Comparison of ENCODE assay signal across 11 mouse cellular contexts in the genomic region with DNA sequence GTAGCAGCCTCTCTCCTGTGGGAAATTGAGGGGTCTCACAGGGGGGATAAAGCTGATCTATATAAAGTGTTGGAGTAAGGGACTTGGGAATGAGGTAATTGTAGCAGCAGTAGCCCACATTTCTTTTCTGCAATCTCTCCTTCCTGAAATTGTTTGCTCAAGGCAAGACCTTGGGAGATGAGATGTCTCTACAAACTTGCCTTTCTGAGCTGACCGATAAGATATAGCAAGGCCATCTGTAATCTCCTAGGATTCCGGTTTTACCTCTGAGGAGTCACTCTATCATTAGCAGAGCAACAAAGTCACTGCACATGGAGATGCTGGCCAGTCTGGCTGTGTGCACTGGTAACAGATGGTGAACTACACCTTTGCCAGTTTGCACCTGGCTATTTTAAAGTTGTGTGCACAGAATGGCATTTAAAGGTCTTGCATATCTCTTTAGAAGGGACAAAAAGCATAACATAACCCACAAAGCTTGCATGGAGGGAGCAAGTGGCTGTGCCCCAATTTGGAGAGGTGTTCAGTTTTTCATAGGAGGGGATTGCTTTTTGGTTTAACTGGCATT.
DNase-seq lines count a peak whose midpoint lies in the region; ATAC-seq and TF ChIP-seq lines count a peak whose summit lies in the region.
"Had no signal": no experiment of that assay in that cellular context is flagged by ENCODE, and none has a peak within 500 bp of the region (broad histone marks: within the 10 kb centered on the region; RNA-seq: fewer than 3 reads in every experiment).

No protein-coding gene starts in this region.

- DNase-seq in kidney, postnatal 14 days, result no peak
- peak; percentile 49 to 71 for DNase-seq in cerebellum, adult 2 months
- DNase-seq in forebrain, embryonic 14.5 days (ENCODE audit: low spot score), result no peak
- no peak for DNase-seq in urinary bladder, postnatal 36 days (ENCODE audit: low spot score in 2 of 2)
- no peak for DNase-seq in gastrocnemius, adult 18-20 months (ENCODE audit: low spot score)
- DNase-seq in left cerebral cortex, postnatal 4 days, result no peak
- DNase-seq: embryo, embryonic 11 days; lung, adult 2 months had no signal

- H3K4me3 ChIP-seq in kidney, embryonic 16.5 days (ENCODE audit: low read length), result no peak overlapping the region
- no peak overlapping the region for H3K4me3 ChIP-seq in cerebellum, adult 2 months (replicated peaks; ENCODE audit: insufficient read depth, low read depth, low read length)
- H3K4me3 ChIP-seq in forebrain, embryonic 14.5 days (ENCODE audit: low read depth, low read length), result no peak overlapping the region
- no peak overlapping the region for H3K4me3 ChIP-seq in midbrain, embryonic 16.5 days (ENCODE audit: low read depth, low read length)

- H3K9ac ChIP-seq in kidney, embryonic 16.5 days (replicated peaks; ENCODE audit: low read length), result no peak overlapping the region
- H3K9ac ChIP-seq in forebrain, embryonic 14.5 days (ENCODE audit: low read length), result no peak overlapping the region
- no peak overlapping the region for H3K9ac ChIP-seq in midbrain, embryonic 16.5 days (ENCODE audit: low read depth, low read length)

- no peaks in the 10 kb centered on the region for H3K27me3 ChIP-seq in kidney, embryonic 16.5 days (ENCODE audit: insufficient read depth, low read length)
- H3K27me3 ChIP-seq in cerebellum, adult 2 months (ENCODE audit: control insufficient read depth, insufficient read depth, low read length), result no peaks in the 10 kb centered on the region
- H3K27me3 ChIP-seq in forebrain, embryonic 14.5 days (replicated peaks; ENCODE audit: control insufficient read depth, insufficient read depth, low read length), result no peaks in the 10 kb centered on the region
- no peaks in the 10 kb centered on the region for H3K27me3 ChIP-seq in midbrain, embryonic 16.5 days (ENCODE audit: control insufficient read depth, insufficient read depth, low read depth, low read length)

- H3K27ac ChIP-seq in kidney, embryonic 16.5 days (ENCODE audit: low read length), result peak overlapping the region; percentile 50
- peak overlapping the region; percentile 60; the same call in 1 of the 2 replicates for H3K27ac ChIP-seq in cerebellum, adult 2 months (ENCODE audit: insufficient read depth, low read length)
- peak overlapping the region; percentile 55; the same call in 1 of the 2 replicates for H3K27ac ChIP-seq in forebrain, embryonic 14.5 days (ENCODE audit: low read depth, low read length)
- H3K27ac ChIP-seq in midbrain, embryonic 16.5 days (ENCODE audit: low read length), result peak overlapping the region; percentile 70

- TF ChIP-seq POLR2A in cerebellum, adult 2 months (IDR thresholded peaks at IDR 0.05; ENCODE audit: borderline replicate concordance, insufficient read depth, low read length), result no peak

- no peak overlapping the region for H3K4me2 ChIP-seq in kidney, embryonic 16.5 days (replicated peaks; ENCODE audit: low read depth, low read length)
- H3K4me2 ChIP-seq in forebrain, embryonic 14.5 days (ENCODE audit: low read length), result no peak overlapping the region
- no peak overlapping the region for H3K4me2 ChIP-seq in midbrain, embryonic 16.5 days (ENCODE audit: low read length)

- no peaks in the 10 kb centered on the region for H3K9me3 ChIP-seq in kidney, embryonic 16.5 days (ENCODE audit: low read length)
- no peaks in the 10 kb centered on the region for H3K9me3 ChIP-seq in forebrain, embryonic 14.5 days (replicated peaks; ENCODE audit: control insufficient read depth, low read length)
- H3K9me3 ChIP-seq in midbrain, embryonic 16.5 days (replicated peaks; ENCODE audit: control insufficient read depth, low read length, poor library complexity, severe bottlenecking), result no peaks in the 10 kb centered on the region

- no peak for TF ChIP-seq CTCF in cerebellum, adult 2 months (IDR thresholded peaks at IDR 0.05; ENCODE audit: borderline replicate concordance, insufficient read depth, low read depth, low read length)

- 60% methylated on average over 2 of the region's 2 CpGs for WGBS in kidney, embryonic 16.5 days
- 12% methylated on average over 2 of the region's 2 CpGs for WGBS in cerebellum, adult 2 months
- WGBS in forebrain, embryonic 14.5 days, result 86% methylated on average over 2 of the region's 2 CpGs
- WGBS in midbrain, embryonic 16.5 days, result 64% methylated on average over 2 of the region's 2 CpGs

- H3K4me1 ChIP-seq in kidney, embryonic 16.5 days (ENCODE audit: insufficient read depth, low read length), result no peaks in the 10 kb centered on the region
- peaks cover 4% of the 10 kb centered on the region; the same call in 1 of the 2 replicates for H3K4me1 ChIP-seq in cerebellum, adult 2 months (ENCODE audit: control insufficient read depth, insufficient read depth, low read length)
- peaks cover 3% of the 10 kb centered on the region; the same call in 1 of the 2 replicates for H3K4me1 ChIP-seq in forebrain, embryonic 14.5 days (ENCODE audit: control insufficient read depth, insufficient read depth, low read length)
- no peaks in the 10 kb centered on the region; the same call in 1 of the 2 replicates for H3K4me1 ChIP-seq in midbrain, embryonic 16.5 days (ENCODE audit: control insufficient read depth, insufficient read depth, low read length)

- no peak for ATAC-seq in kidney, embryonic 16.5 days (ENCODE audit: low FRiP score, low TSS enrichment)
- no peak for ATAC-seq in forebrain, embryonic 14.5 days
- ATAC-seq in midbrain, embryonic 16.5 days, result no peak
- ATAC-seq: Patski had no signal

- intact Hi-C loops in left cerebral cortex, postnatal 4 days (cut with DNase I), result loop anchor here (10.0 kb wide), 1 partner anchor 203 kb away; no protein-coding TSS in a partner anchor

- H3K36me3 ChIP-seq in kidney, embryonic 16.5 days (ENCODE audit: insufficient read depth, low read length), result no peaks in the 10 kb centered on the region
- H3K36me3 ChIP-seq in forebrain, embryonic 14.5 days (ENCODE audit: control insufficient read depth, insufficient read depth, low read length), result no peaks in the 10 kb centered on the region
- H3K36me3 ChIP-seq in midbrain, embryonic 16.5 days (ENCODE audit: control insufficient read depth, insufficient read depth, low read length), result no peaks in the 10 kb centered on the region

Comparison
In these comparisons a context has a peak if more than half of its experiments do, and no peak if none do; other contexts are left out.
1. DNase-seq: peak in cerebellum, adult 2 months (2 of 2); none in kidney, postnatal 14 days (single experiment), forebrain, embryonic 14.5 days (single experiment), urinary bladder, postnatal 36 days (0 of 2), gastrocnemius, adult 18-20 months (single experiment) and left cerebral cortex, postnatal 4 days (single experiment).
2. Peak in every context shown above with its lines, with median percentiles within 50 percentile points of each other: H3K27ac ChIP-seq.